Mouse (Mus musculus): ENCODE results near the gene Mecr. TPM values are rescaled to one million over a fixed set of nuclear protein-coding genes. Genes with fewer than 3 reads are reported as not detected.
"Not testable (repeated sequence)": the region's sequence is repeated elsewhere in the genome, so short reads cannot be mapped to it uniquely, and the experiment has no call there.

Mecr gene
- polyA plus RNA-seq (2015; fragmentation: Nextera tagmentation; extraction: Ambion mirVana): 43.0 and 45.4 TPM in 2 replicates

DNA sequence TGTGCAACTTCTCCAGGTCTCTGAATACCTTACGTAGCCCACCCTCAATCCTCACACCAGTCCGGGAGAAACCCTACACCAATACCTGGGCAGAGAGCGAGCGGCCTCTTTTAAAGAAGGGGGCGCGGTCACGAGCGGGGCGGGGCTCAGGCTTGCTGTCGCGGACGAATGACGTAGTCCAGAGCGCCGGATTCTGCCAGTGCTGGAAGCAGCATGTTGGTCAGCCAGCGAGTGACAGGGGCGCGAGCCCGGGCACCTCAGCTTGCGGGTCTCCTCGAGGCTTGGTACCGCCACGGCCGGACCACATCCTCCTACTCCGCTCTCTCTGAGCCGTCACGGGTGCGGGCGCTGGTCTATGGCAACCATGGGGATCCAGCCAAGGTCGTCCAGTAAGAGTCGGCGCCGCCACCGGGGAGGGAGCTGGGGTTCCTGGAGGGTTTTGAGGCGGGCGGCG, at the start of gene Mecr:
Gene Mecr (plus strand): TSS at position 181 of the 454 bp plus-strand sequence.
- peak within 1 kb of the TSS; percentile 96 for H3K4me2 ChIP-seq (ENCODE audit: low read length)
- H3K4me1 ChIP-seq (replicated peaks; ENCODE audit: insufficient read depth, low read length): 0 out of 2 replicates have a peak, but pooled peaks cover 4% of the 10 kb centered on the region
- no peaks in the 10 kb centered on the region for H3K36me3 ChIP-seq (ENCODE audit: insufficient read depth, low read length)
- WGBS: under 1% methylated on average over 37 of the region's 37 CpGs
- peak; percentile 82 for ATAC-seq (replicated peaks; ENCODE audit: low FRiP score, low read depth)
- H3K27ac ChIP-seq: no peak within 1 kb of the TSS
- H3K9ac ChIP-seq (ENCODE audit: low read depth, low read length): peak within 1 kb of the TSS; percentile 75
- H3K27me3 ChIP-seq (ENCODE audit: insufficient read depth, low read length): no peaks in the 10 kb centered on the region
- no peaks in the 10 kb centered on the region for H3K9me3 ChIP-seq (replicated peaks; ENCODE audit: low read length)
- DNase-seq (ENCODE audit: low spot score): peak; percentile 93
- no peak for TF ChIP-seq CTCF (IDR thresholded peaks at IDR 0.05; ENCODE audit: low read depth)
- H3K4me3 ChIP-seq (replicated peaks; ENCODE audit: low read depth, low read length): peak within 1 kb of the TSS; percentile 92

DNA sequence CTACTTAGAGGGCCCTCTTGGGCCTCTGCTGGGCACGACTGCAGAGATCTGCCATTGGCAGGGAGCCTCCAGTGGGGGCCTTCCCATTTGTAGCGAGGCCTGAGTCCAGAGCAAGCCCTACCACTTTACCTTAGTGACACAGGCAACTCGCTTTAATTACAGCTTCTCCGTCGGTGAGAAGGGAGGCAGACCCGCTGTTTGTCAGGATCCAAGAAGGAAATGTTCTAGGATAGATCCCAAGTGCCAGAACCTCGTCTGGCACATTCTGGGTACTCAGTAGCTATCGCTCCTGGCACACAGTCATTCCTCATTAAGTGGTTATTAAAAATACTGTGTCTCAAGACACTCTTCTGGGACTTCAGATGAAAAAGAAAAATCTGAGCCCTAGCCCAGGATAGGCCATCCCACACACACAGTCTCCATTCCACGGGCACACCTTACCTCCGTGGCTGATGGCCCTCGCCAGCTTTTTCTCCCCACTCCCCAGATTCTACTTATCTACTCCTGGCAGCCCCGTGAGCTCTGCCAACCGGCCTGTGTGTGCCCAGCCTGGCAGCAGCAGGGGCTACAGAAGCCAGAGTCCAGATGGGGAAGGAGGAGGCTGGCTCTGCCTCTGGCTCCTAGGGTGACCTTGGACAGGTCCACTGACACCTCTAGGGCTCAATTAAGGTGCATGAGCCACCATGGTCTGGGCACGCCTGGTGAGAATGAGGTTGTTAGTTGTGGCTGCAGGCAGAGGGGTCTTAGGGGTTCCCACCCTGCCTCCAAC, 46.8 kb upstream of the Mecr start:
- Histone ChIP-seq H3K9ac (ENCODE audit: low read depth, low read length) (no peak overlapping the region), H3K9me3 (replicated peaks; ENCODE audit: low read length) (no peaks in the 10 kb centered on the region), H3K4me3 (replicated peaks; ENCODE audit: low read depth, low read length) (no peak overlapping the region), H3K27me3 (ENCODE audit: insufficient read depth, low read length) (no peaks in the 10 kb centered on the region), H3K4me2 (ENCODE audit: low read length) (no peak overlapping the region), H3K4me1 (replicated peaks; ENCODE audit: insufficient read depth, low read length) (no peaks in the 10 kb centered on the region), H3K27ac (no peak overlapping the region), H3K36me3 (ENCODE audit: insufficient read depth, low read length) (peaks cover 7% of the 10 kb centered on the region; the same call in 1 of the 2 replicates)
- no peak for DNase-seq (ENCODE audit: low spot score)
- 78% methylated on average over 14 of the region's 14 CpGs for WGBS
- no peak for ATAC-seq (replicated peaks; ENCODE audit: low FRiP score, low read depth)
- TF ChIP-seq CTCF (IDR thresholded peaks at IDR 0.05; ENCODE audit: low read depth): no peak

DNA sequence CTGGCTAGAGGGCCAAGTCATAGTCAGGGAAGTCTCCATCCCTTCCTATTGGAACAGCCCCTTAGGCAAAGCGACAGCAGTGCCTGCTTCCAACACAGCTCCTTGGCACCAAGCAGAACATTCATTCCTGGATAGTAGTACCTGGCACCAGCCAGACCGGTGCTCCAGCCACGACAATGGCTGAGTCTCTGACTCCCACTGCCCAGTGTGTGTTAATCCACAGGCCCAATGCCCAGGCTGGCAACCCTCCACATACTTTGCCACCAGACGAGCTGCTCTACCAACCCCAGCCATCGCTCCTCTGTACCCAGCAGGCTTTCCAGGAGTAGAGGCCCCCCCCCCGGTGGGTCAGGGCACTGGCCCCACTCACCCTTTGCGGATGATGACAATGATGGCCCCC, 45.8 kb upstream of the Mecr start:
- 84% methylated on average over 7 of the region's 7 CpGs for WGBS
- Histone ChIP-seq H3K9me3 (replicated peaks; ENCODE audit: low read length) (no peaks in the 10 kb centered on the region), H3K4me3 (replicated peaks; ENCODE audit: low read depth, low read length) (no peak overlapping the region), H3K27ac (no peak overlapping the region), H3K36me3 (ENCODE audit: insufficient read depth, low read length) (peaks cover 7% of the 10 kb centered on the region; the same call in 1 of the 2 replicates), H3K4me1 (replicated peaks; ENCODE audit: insufficient read depth, low read length) (no peaks in the 10 kb centered on the region), H3K27me3 (ENCODE audit: insufficient read depth, low read length) (no peaks in the 10 kb centered on the region), H3K9ac (ENCODE audit: low read depth, low read length) (no peak overlapping the region), H3K4me2 (ENCODE audit: low read length) (no peak overlapping the region)
- TF ChIP-seq CTCF (IDR thresholded peaks at IDR 0.05; ENCODE audit: low read depth): no peak
- DNase-seq (ENCODE audit: low spot score) (no peak), ATAC-seq (replicated peaks; ENCODE audit: low FRiP score, low read depth) (no peak)

DNA sequence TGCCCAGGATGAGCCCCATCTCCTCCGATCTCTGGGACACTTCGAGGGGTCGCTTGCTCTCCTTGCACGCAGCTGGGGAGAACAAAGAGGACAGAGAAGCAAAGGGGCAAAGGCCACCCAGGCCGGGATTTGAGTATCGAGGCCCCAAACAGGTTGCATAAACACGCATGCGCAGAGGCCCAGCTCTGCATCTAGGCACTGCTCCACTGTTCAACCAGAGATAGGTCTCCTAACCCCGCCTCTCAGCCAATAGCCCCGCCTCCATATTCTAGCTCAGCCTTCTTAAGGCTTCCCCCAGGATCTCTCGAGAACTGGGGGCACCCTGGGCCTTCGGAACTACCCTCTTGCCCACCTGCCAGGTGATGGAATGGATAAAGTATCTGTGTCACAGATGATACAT, 45.4 kb upstream of the Mecr start:
- DNase-seq (ENCODE audit: low spot score) (no peak), ATAC-seq (replicated peaks; ENCODE audit: low FRiP score, low read depth) (no peak)
- Histone ChIP-seq H3K27ac (no peak overlapping the region), H3K9ac (ENCODE audit: low read depth, low read length) (no peak overlapping the region), H3K4me2 (ENCODE audit: low read length) (no peak overlapping the region), H3K9me3 (replicated peaks; ENCODE audit: low read length) (no peaks in the 10 kb centered on the region), H3K4me1 (replicated peaks; ENCODE audit: insufficient read depth, low read length) (no peaks in the 10 kb centered on the region), H3K27me3 (ENCODE audit: insufficient read depth, low read length) (no peaks in the 10 kb centered on the region), H3K4me3 (replicated peaks; ENCODE audit: low read depth, low read length) (no peak overlapping the region), H3K36me3 (ENCODE audit: insufficient read depth, low read length) (peaks cover 7% of the 10 kb centered on the region; the same call in 1 of the 2 replicates)
- WGBS: 76% methylated on average over 12 of the region's 12 CpGs
- TF ChIP-seq CTCF (IDR thresholded peaks at IDR 0.05; ENCODE audit: low read depth): no peak

DNA sequence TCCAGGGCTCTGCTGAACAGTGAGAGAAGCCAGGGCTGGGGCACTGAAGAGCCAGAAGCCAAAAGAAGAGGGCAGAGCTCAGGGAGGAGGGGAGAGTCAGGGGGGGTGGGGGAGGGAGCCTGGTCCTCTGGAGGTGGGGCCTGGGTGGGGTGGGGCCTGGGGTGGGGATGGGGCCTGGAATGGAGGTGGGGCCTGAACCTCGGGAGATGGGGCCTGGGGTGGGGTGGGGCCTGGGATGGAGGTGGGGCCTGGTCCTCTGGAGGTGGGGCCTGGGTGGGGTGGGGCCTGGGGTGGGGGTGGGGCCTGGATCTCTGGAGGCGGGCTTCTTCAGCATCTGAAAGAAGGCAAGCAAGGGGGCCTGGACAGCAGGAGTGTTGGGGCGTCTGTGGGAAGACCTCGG, 44.3 kb upstream of the Mecr start:
- 68% methylated on average over 3 of the region's 4 CpGs for WGBS
- Histone ChIP-seq H3K4me1 (replicated peaks; ENCODE audit: insufficient read depth, low read length) (no peaks in the 10 kb centered on the region), H3K9me3 (replicated peaks; ENCODE audit: low read length) (no peaks in the 10 kb centered on the region), H3K36me3 (ENCODE audit: insufficient read depth, low read length) (0 out of 2 replicates have a peak, but pooled peaks cover 3% of the 10 kb centered on the region), H3K27ac (no peak overlapping the region), H3K9ac (ENCODE audit: low read depth, low read length) (no peak overlapping the region), H3K27me3 (ENCODE audit: insufficient read depth, low read length) (no peaks in the 10 kb centered on the region), H3K4me2 (ENCODE audit: low read length) (no peak overlapping the region), H3K4me3 (replicated peaks; ENCODE audit: low read depth, low read length) (no peak overlapping the region)
- peak; percentile 22 for DNase-seq (ENCODE audit: low spot score)
- no peak for ATAC-seq (replicated peaks; ENCODE audit: low FRiP score, low read depth)
- no peak for TF ChIP-seq CTCF (IDR thresholded peaks at IDR 0.05; ENCODE audit: low read depth)

DNA sequence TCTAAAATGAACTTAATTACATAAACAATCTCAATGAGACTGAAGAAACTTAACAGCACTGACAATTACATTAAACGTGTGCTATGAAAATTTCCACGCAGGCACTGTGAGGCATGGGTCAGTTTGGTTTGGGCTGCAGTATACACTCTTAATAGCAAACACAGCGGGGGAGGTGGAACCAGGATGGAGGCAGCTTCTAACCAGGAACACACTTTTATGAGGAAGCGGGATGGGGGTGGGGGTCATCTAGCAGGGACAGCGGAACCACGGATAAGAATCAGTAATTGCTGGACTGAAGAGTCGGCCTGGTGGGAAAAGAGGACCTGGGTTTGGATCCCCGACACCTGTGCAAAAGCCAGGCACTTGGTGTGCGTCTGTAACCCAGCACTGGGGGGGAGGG, 39.4 kb upstream of the Mecr start:
- Histone ChIP-seq H3K4me3 (replicated peaks; ENCODE audit: low read depth, low read length) (no peak overlapping the region), H3K4me2 (ENCODE audit: low read length) (no peak overlapping the region), H3K36me3 (ENCODE audit: insufficient read depth, low read length) (no peaks in the 10 kb centered on the region), H3K27me3 (ENCODE audit: insufficient read depth, low read length) (no peaks in the 10 kb centered on the region), H3K9ac (ENCODE audit: low read depth, low read length) (no peak overlapping the region), H3K27ac (peak overlapping the region; percentile 47), H3K9me3 (replicated peaks; ENCODE audit: low read length) (no peaks in the 10 kb centered on the region), H3K4me1 (replicated peaks; ENCODE audit: insufficient read depth, low read length) (no peaks in the 10 kb centered on the region)
- no peak for ATAC-seq (replicated peaks; ENCODE audit: low FRiP score, low read depth)
- WGBS: 42% methylated on average over 9 of the region's 9 CpGs
- no peak for TF ChIP-seq CTCF (IDR thresholded peaks at IDR 0.05; ENCODE audit: low read depth)
- DNase-seq (ENCODE audit: low spot score): no peak

DNA sequence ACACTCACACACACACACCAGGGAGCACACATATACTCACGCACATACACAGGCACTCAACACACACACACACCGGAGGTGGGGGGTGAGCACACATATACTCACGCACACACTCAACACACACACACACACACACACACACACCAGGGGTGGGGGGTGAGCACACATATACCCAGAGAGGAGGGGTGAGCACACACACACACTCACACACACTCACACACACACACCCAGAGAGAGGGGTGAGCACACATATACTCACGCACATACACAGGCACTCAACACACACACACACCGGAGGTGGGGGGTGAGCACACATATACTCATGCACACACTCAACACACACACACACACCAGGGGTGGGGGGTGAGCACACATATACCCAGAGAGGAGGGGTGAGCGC, 38.5 kb upstream of the Mecr start:
- H3K9me3 ChIP-seq (replicated peaks; ENCODE audit: low read length); H3K4me2 ChIP-seq (ENCODE audit: low read length); H3K27ac ChIP-seq; H3K4me1 ChIP-seq (replicated peaks; ENCODE audit: insufficient read depth, low read length); H3K27me3 ChIP-seq (ENCODE audit: insufficient read depth, low read length); H3K4me3 ChIP-seq (replicated peaks; ENCODE audit: low read depth, low read length); H3K36me3 ChIP-seq (ENCODE audit: insufficient read depth, low read length); H3K9ac ChIP-seq (ENCODE audit: low read depth, low read length); DNase-seq (ENCODE audit: low spot score): not testable (repeated sequence)
- peak; percentile 42 for ATAC-seq (replicated peaks; ENCODE audit: low FRiP score, low read depth)
- 99% methylated on average over 5 of the region's 6 CpGs for WGBS

Data from kidney, postnatal 0 days (tissue).